Mouse (Mus musculus): ENCODE measurements around the gene Rab5b. TPM values are rescaled to one million over a fixed set of nuclear protein-coding genes. Genes with fewer than 3 reads are reported as not detected.

The Rab5b gene
- total RNA-seq, 2 experiments from 2014 or later, result 129 to 134 TPM

DNA sequence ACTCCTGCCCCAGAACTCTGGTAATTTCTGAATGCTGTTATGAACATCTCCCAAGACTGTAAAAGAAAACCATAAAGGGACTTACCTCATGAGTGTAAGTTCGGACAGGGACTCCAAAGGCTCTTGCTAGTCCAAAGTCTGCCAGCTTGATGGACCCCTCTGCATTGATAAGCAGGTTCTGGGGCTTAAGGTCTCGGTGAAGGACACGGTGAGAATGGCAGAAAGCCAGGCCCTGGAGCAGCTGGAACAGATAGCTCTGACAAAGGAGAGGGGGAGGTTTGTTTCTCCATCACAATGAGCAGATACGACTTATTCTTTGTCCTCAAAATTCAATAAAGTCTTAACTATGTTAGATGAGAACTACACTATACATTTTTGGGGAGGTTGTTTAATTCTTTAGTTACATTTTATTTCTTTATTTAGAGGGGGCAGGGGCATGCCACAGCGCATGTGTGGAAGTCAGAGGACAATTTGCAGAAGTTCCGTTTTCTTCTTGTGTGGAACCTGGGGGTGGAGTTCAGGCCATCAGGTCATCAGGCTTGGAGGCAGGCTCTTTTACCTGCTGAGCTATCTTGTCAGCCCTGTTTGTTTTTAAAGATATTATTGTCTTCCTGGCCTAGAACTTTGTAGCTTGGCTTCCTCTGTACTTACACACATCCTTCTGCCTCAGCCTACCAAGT lies 6.4 kb upstream of the Rab5b start:
- intact Hi-C loops (cut with DNase I), result no loop called here

DNA sequence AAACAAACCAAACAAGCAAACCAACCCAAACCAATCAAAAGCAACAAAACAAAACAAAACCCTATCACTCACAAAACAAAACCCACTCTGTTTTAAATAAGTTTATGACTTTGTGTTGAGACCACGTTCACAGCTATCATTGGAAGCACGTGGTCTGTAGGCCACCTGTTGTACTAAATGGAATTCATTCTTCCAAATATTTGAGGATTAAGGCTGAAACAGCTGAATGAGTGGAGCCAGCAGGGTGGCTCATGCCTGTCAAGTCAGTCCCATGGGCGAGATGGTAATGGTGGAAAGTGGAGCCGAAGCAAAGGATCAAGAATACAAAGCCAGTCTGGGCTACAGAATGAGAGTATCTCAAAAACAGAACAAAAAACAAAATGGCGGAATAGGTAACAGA lies 4.6 kb upstream of the Rab5b start:
- intact Hi-C loops (cut with DNase I), result no loop called here
- DNase-seq (ENCODE audit: low spot score in 2 of 2), result no peak

More for the DNA sequence above, 6.4 kb upstream of the Rab5b start:
- no peak for DNase-seq (ENCODE audit: low spot score in 2 of 2)

DNA sequence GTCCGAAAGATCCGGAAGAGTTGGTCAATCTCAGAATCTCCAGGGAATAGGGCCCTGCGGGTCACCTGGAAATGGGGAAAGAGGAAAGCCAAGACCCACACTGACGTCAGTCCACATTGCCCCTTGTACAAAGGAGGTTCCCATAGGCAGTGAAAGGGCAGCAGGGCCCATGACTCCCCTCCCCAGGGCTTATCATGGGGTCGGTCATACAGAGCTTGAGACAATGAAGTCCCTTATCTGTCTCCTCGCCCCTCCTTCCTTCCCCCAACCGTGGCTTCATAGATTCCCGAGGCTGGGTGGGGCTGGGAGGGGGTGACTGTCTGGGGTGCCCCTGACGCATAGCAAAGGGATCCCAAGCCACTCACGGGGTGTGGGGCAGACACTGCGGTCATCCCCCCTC lies 3.5 kb upstream of the Rab5b start:
- no peak for DNase-seq (ENCODE audit: low spot score in 2 of 2)
- intact Hi-C loops (cut with DNase I), result loop anchor here (5.0 kb wide), 1 partner anchor 48 kb away; the partner anchor contains the start of gene Pym1

DNA sequence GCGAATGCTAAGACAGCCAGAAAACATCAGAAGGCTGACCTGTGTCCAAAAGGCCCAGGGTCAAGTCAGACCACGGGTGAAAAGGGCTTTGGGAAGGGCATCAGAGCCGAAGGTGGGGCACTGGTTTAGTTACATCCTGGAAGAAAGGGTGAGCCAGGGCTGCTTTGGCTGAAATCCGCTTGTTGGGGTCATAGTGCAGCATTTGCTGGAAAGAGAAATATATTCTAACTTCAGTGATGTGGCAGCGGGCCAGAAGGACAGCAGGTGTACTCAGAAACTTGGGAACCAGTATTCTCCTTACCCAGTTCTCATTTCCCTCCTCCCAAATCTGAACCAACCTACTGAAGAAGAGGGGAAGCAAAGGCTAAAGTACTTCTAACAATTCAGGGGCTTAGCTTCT lies 2.9 kb upstream of the Rab5b start:
- no peak for DNase-seq (ENCODE audit: low spot score in 2 of 2)
- intact Hi-C loops (cut with DNase I), result loop anchor here (5.0 kb wide), 1 partner anchor 48 kb away; the partner anchor contains the start of gene Pym1

DNA sequence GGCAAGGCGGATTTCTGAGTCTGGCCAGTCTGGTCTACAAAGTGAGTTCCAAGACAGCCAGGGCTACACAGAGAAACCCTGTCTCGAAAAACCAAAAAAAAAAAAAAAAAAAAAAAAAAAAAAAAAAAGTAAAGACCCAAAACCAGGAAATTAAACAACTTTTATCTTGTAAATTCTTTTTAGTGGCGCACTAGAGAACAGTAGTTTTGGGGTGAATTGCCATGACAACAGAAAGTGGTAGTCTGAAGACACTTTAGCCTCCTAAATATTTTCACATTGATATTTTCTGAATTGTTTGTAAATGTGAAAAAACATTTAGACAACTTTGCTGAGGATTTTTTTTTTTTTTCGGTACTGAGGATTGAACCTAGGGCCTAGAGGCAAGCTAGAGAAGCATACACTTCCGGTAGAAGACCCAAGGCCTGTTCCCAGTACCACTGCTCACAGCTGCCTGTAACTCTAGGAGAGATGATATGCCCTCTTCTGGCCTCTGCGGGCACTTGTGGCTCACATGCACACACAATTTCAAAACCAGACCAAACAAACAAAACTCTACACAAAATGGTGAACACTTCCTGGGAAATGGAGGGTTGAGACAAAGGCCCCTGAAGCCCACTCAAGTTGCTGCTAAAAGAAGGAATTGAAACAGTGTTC lies 1.1 kb upstream of the Rab5b start:
- intact Hi-C loops (cut with DNase I), result loop anchor here (5.0 kb wide), 1 partner anchor 50 kb away; the partner anchor contains the start of gene Pym1
- no peak for DNase-seq (ENCODE audit: low spot score in 2 of 2)

DNA sequence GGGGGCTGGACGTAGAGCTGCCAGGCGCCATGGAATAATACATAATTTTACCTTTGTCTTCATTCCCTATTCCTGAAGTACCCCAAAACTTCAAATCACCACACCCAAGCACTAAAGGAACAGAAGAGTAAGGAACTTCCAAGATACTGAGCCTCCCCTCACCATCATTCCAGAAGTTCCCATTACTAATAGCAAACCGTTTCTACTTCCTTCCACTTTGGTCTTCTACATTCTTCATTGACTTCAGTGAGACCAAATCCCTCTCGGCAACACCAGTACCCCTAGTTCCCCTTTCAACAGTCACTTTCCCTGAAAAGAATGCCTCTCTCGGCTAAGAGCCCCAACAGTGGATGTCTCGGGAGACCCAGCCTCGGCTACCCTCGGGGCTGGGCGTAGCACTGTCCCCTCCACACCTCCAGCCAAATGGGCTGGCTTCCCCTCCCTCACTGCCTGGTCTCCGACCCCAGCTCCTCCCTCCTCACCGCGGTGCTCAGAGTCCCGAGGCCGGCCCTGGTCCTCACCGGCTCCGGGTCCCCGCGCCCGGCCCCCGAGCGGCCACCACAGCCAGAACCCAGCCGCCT lies 563 bp downstream of the Rab5b start:
- intact Hi-C loops (cut with DNase I), result loop anchor here (5.0 kb wide), 1 partner anchor 52 kb away; the partner anchor contains the start of gene Pym1
- DNase-seq (ENCODE audit: low spot score in 2 of 2), result no peak

DNA sequence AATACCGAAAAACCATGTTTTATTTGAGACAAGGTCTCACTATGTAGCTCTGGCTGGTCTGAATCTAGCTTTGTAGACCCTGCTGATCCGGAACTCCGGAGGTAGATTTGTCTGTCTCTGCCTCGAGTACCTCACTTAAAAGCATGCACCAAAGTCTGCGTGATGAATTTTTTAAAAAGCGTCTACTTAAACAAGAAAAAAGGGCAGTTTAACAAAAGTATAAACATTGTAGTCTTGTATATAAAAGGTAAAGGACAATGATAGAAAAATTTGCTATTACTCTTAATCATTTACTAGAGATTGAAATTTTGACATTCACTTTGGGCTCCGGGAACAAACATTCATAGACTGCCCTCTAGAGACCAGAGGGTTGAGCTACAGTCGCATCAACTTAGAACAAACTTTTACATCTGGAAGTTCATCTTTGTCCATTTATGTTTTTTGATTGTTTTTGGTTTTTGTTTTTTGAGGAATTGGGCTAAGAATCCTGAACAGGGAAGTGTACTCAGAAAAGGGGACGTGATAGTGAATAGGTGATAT lies 21.5 kb downstream of the Rab5b start:
- intact Hi-C loops (cut with DNase I), result loop anchor here (5.0 kb wide), 2 partner anchors 107 to 127 kb away; partner anchors contain the start of genes Pa2g4, Rpl41 and Zc3h10
- DNase-seq (ENCODE audit: low spot score in 2 of 2), result no peak

DNA sequence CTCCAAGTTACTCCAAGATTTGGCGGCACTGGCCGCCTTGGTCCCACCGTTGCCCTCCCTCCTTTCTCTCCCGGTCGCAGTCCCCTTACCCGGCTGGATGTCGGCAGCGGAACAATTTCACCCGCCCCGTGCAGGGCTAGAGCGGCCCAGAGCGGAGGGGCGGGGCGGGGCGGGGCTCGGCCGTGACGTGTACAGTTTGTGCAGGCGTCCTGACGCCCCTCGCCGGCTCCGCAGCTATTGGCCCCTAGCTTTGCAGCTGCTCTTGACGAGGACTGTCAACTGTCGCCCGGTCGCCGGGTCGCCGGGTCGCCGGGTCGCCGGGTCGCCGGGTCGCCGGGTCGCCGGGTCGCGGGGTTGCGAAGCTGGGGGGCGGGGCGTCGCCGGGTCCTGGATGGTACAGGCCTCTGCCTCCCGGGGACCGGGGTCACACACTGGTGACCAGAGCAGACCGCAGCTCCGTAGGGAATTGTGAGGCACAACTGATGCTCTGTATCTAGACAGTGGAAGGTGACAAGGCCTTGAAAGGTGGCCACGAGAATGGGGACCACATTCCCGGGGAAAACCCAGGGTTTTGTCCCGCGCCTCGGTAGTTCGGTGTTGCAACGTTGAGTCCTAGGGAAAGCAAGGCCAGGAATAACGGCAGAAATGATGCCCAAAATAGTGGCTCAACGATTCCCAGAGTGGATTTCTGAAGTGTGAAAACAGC lies 22.1 kb downstream of the Rab5b start, which contains the start of gene Suox:
Gene Suox, minus strand, starts transcription at position 311 of the 706 bp plus-strand sequence.
- intact Hi-C loops (cut with DNase I), result loop anchor here (2.0 to 5.0 kb wide), 3 partner anchors 47 to 127 kb away; partner anchors contain the start of genes Pa2g4, Rpl41, Rps26 and Zc3h10

DNA sequence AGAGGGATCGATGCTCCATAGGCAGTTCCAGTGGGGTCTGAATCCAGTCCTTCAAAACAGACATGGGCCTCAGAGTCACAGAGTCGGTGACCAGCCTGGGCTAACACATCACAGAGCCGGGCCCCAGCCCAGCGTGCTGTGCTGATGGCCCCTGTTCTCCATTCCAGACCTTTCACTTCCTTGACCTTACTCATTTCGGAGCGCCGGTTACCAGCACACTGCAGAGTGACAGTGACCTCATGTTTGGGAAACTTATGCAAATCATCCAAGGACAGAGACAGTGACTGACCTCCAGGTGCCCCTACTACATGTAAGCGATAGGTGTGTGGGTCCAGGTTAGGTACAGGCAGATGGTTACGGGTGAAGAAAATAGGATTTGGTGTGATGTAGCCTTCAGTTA lies 24.9 kb downstream of the Rab5b start:
- intact Hi-C loops (cut with DNase I), result loop anchor here (5.0 kb wide), 2 partner anchors 104 to 124 kb away; partner anchors contain the start of genes Pa2g4, Rpl41 and Zc3h10
- no peak for DNase-seq (ENCODE audit: low spot score in 2 of 2)

More for the DNA sequence above, 22.1 kb downstream of the Rab5b start, which contains the start of gene Suox:
- DNase-seq (ENCODE audit: low spot score in 2 of 2), result peak; percentile 74 to 83

DNA sequence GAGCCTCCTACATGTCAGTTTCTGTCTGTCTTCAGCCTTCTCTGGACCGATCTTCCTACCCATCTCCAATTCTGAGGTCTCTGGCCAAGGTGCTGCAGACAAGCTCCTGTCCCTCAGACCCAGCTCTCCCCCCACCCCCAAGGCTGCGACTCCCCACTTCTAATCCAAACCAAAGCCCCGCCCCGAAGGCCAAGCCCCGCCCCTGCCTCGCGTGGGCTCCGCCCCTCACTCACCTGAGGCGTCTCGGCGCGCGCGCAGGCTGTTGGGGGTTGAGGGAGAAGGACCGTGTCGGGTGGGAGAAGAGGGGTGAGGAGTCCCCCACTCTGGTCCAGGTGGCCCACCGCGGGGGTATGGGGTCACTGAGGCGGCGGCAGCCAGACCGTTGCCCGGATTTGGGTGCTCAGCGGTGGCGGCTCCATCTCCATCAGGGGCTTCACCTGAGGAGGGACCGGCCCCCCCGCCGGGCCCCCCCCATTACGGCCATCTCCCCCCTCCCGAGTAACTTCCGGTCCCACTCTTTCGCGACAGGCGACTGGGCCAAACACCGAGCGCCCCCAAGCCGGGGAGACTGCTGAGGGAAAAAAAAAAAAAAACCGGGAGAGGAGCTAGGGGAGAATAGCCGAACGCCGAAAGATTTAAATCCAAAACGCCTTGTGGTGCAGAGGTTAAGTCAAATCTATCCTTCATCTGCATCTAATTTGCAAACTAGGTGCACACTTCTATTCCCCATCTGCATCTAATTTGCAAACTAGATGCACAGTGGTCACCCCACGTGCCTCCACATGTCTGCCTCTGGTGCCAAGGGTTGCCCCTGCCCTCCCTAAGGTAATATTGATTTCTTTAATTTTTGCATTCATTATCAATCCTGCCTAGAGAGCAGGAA lies 27.0 kb downstream of the Rab5b start:
- DNase-seq (ENCODE audit: low spot score in 2 of 2), result peak; percentile 54 to 62
- intact Hi-C loops (cut with DNase I), result loop anchor here (2.0 kb wide), 1 partner anchor 24 kb away; the partner anchor contains the start of gene Ikzf4

DNA sequence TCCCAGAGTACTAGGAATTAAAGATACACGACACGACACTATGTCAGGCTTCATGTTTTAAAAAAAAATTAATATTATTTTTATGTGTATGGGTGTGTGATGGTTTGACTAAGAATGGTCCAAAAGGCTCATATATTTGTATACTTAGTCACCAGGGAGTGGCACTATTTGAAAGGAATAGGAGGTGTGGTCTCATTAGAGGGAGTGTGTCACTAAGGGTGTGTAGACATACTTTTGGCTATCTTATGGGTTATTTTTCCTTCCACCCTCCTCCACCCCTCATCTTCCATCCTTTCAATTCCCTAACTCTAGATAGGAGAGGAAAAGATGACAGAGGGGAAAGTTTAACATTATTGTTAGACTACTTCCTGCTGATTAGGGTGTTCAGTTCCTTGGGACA lies 30.3 kb downstream of the Rab5b start:
- no peak for DNase-seq (ENCODE audit: low spot score in 2 of 2)
- intact Hi-C loops (cut with DNase I), result no loop called here

DNA sequence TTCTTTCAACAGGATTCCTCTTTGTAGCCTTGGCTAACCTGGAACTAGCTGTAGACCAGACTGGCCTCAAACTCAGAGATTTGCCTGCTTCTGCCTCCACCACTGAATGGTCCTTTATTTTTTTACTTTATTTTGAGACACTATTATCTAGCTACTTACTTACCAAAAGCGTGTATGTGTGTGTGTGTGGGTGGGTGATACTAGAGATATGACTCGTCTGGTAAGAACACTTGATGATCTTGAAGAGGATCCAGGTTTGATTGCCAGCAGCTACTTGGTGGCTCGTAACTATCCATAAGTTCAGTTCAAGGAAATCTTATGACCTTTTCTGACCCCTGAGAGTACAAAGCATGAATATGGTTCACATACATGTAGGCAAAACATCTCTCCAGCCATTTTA lies 30.8 kb downstream of the Rab5b start:
- intact Hi-C loops (cut with DNase I), result no loop called here
- DNase-seq (ENCODE audit: low spot score in 2 of 2), result no peak

DNA sequence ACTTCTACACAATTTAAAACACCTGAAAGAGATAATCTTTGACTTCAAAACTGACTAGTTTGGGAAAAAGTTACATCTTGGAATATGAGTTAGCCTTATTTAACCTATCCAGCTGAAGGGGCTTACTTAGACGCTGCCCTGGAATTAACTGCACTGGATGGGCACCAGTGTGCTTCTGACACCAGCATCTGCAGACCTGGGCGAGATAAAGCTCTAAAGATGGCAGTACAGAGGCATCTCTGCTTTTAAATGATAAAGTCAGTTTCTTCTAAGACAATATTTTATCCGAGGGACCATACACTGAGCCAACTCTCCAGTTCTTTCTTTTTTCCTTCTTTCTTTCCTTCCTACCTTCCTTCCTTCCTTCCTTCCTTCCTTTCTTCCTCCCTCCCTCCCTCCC lies 31.3 kb downstream of the Rab5b start:
- no peak for DNase-seq (ENCODE audit: low spot score in 2 of 2)
- intact Hi-C loops (cut with DNase I), result no loop called here

DNA sequence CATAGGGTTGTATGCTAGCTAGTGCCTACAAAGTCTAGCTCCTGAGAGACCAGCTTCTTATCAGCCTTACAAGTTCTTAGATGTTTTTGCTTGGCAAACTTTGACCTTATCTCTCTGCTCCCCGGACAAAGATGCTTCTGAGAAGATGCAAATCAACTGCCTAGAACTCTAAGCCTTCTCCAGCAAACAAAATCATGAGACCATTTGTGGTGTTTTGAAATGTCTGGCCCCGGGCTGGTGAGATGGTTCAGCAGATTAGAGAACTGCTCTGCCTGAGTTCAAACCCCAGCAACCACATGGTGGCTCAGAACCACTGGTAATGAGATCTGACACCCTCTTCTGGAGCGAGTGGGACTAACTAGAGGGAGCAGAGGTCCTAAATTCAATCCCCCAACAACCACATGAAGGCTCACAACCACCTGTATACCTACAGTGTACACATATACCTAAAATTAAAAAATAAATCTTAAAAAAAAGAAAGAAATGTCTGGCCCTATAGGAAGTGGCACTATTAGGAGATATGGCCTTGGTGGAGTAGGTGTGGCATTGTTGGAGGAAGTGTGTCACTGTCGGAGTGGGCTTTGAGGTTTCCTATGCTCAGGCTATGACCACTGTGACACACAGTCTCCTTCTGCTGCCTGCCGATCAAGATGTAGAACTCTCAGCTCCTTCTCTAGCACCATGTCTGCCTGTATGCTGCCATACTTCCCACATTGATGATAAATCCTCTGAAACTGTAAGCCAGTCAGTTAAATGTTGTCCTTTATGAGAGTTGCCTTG lies 32.4 kb downstream of the Rab5b start:
- intact Hi-C loops (cut with DNase I), result no loop called here
- DNase-seq (ENCODE audit: low spot score in 2 of 2), result no peak

DNA sequence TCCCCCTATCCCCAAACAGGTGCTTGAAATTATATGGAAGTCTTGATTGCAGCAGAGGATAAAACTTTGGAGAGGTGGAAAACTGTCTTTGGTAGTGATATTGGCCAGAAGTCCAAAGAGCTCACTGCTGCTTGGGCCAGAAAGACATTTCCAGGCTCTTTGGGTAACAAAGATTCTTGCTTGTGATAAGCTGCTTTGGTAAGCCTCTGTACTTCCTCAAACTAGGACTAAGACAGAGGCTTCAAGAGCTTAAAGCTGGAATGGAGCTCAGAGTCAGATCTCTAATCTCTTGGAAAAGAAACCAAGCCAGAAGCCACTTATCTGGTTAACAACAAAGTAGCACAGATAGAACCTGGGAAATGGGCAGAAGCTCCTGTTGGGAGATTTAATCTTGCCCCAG lies 33.6 kb downstream of the Rab5b start:
- intact Hi-C loops (cut with DNase I), result no loop called here
- DNase-seq (ENCODE audit: low spot score in 2 of 2), result no peak

DNA sequence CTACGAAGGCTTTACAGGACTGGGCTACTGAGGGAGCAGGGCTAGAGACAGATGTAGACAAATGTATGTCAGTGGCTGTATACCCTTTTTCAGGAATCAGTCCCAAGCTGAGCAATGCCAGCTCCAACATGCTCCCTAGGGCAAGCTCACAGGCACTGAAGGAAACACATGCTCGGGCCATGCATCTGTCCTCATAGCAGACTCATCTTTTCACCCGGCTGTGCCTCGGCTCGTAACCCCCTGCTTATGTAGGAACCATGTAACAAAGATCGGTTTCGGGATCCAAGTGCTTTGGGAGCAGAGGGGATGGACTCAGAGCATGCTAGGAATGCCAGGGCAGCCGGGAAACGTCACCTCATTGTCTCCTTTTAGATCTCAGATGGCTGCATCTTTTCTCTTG lies 36.6 kb downstream of the Rab5b start:
- DNase-seq (ENCODE audit: low spot score in 2 of 2), result no peak
- intact Hi-C loops (cut with DNase I), result no loop called here

DNA sequence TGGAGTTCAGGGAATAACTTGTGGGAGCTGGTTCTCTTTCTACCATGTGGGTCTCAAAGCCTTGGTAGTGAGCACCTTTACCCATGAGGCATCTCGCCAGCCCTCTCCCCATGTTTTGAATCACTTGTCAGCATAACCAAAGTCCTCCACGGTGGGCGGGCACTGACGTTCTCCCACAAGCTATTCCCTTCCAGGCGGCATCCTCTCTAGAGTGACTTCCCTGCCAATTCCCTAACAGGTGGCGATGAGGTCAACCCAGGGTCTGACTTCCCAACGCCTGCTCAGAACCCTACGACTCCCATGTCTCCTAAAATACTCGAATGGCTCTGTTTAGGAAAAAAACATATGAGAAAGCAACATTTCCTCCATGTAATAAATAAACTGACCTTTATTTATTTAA lies 38.2 kb downstream of the Rab5b start:
- DNase-seq (ENCODE audit: low spot score in 2 of 2), result no peak
- intact Hi-C loops (cut with DNase I), result no loop called here

DNA sequence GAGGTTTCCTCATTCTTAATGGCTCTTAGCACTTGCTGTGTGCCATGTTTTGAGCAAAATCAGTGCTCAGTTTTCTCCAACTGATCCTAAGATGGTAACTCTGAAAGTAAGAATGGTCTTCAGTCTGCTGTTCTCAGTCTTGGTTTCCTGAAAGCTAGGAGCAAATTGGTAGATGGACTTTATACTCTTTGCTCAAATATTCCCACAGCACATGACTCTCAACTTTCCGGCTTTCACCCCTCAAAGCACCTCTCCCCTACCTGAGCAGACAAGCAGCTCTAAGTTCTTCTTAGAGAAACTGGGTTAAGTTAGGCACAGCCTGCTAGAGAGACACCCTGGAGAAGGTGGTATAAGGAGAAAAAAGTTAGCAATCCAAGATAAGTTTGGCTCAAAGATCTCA lies 39.3 kb downstream of the Rab5b start:
- no peak for DNase-seq (ENCODE audit: low spot score in 2 of 2)
- intact Hi-C loops (cut with DNase I), result no loop called here
